Mouse (Mus musculus): Measurements from ENCODE around the gene Cxcl10. TPM values are rescaled to one million over a fixed set of nuclear protein-coding genes. Genes with fewer than 3 reads are reported as not detected.
"Not testable (repeated sequence)": the region's sequence is repeated elsewhere in the genome, so short reads cannot be mapped to it uniquely, and the experiment has no call there.

The Cxcl10 gene
- polyA plus RNA-seq, 1 experiment from 2014 or later, result 0.77 TPM

DNA sequence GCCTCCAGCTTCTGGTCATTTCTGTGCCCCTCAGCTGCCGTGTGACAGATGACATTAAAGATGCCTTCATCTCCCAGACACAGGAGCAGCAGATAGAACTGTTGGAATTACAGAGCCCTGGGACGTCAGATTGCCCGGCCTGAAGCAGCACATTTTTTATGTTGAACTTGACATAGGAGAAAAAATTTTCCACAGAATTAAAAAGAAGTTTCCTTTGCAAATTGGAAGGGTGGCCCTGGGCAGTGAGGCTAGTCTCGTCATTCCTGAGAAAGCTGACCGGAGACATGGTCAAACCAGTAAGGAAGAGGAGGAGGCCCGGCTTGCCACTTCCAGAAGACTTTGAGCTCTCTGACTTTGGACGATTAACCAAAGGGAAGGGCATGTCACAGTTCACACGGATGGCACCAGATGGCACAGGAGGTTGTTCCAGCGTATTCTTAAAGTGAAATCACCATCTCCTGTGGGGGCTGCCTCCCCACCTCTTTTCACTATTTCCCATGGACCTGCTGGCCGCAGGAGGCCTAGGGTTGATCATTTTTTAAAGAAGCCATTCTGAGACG lies 16.5 kb upstream of the Cxcl10 start:
- 79% methylated on average over 11 of the region's 11 CpGs for WGBS
- no peaks in the 10 kb centered on the region for H3K36me3 ChIP-seq
- H3K27ac ChIP-seq, result no peak overlapping the region

GRCm38 (mm10) chr5:92364011-92364410 lies 15.3 kb upstream of the Cxcl10 start:
- Histone ChIP-seq H3K4me1 (replicated peaks) (peaks cover 5% of the 10 kb centered on the region; the same call in 1 of the 2 replicates), H3K9me3 (no peaks in the 10 kb centered on the region), H3K27me3 (ENCODE audit: insufficient read depth, poor library complexity, severe bottlenecking) (no peaks in the 10 kb centered on the region), H3K4me3 (no peak overlapping the region), H3K27ac (no peak overlapping the region), H3K36me3 (no peaks in the 10 kb centered on the region)
- DNase-seq (ENCODE audit: low spot score), result no peak
- WGBS, result 90% methylated on average over 5 of the region's 5 CpGs

More for the DNA sequence above, 16.5 kb upstream of the Cxcl10 start:
- H3K4me1 ChIP-seq (replicated peaks), result peaks cover 5% of the 10 kb centered on the region; the same call in 1 of the 2 replicates
- no peak for DNase-seq (ENCODE audit: low spot score)
- H3K4me3 ChIP-seq, result no peak overlapping the region
- H3K27me3 ChIP-seq (ENCODE audit: insufficient read depth, poor library complexity, severe bottlenecking), result no peaks in the 10 kb centered on the region
- H3K9me3 ChIP-seq, result no peaks in the 10 kb centered on the region

- 7% methylated on average over 4 of the region's 4 CpGs for WGBS
- Histone ChIP-seq H3K4me1 (replicated peaks) (peaks cover 5% of the 10 kb centered on the region; the same call in 1 of the 2 replicates), H3K9me3 (no peaks in the 10 kb centered on the region), H3K27ac (no peak overlapping the region), H3K27me3 (ENCODE audit: insufficient read depth, poor library complexity, severe bottlenecking) (no peaks in the 10 kb centered on the region), H3K4me3 (no peak overlapping the region), H3K36me3 (no peaks in the 10 kb centered on the region)
- no peak for DNase-seq (ENCODE audit: low spot score)
Observed at GRCm38 (mm10) chr5:92363179-92363578, 14.5 kb upstream of the Cxcl10 start.

DNA sequence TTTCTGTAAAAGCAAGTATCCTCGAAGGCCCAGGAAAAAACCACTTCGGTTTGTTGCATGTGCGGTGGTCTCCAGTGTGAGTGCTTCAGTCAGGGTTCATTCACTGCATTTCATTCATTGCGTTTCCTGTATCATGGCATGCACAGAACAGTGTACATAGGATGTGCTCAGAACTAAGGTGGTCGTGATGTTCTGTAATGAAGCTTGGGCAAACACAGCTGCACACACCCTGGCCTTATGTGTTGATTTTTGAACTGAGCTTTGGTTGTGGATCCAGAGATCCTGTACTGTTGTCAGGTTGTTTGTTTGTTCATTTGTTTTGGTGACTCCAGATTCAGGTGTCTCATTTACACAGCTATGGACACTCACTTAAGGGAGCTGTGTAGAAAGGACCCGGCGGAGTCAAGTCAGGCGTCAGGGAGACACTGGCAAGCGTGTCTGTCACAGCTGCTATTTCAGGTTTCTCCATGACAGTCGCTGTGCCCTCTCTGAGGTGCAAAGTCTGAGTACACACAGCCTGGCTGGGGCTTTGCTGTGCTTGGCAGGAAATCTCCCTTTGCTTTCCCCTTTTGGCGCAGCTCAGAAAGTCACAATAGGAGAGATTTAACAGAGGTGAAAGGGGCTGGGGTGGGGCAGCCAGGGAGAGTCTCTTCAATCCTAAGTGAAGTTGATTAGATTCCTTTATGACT lies 10.2 kb upstream of the Cxcl10 start:
- Histone ChIP-seq H3K36me3 (no peaks in the 10 kb centered on the region), H3K27ac (no peak overlapping the region), H3K9me3 (no peaks in the 10 kb centered on the region), H3K4me1 (replicated peaks) (peaks cover 5% of the 10 kb centered on the region; the same call in 1 of the 2 replicates), H3K27me3 (ENCODE audit: insufficient read depth, poor library complexity, severe bottlenecking) (no peaks in the 10 kb centered on the region), H3K4me3 (no peak overlapping the region)
- no peak for DNase-seq (ENCODE audit: low spot score)
- WGBS, result 80% methylated on average over 11 of the region's 11 CpGs

DNA sequence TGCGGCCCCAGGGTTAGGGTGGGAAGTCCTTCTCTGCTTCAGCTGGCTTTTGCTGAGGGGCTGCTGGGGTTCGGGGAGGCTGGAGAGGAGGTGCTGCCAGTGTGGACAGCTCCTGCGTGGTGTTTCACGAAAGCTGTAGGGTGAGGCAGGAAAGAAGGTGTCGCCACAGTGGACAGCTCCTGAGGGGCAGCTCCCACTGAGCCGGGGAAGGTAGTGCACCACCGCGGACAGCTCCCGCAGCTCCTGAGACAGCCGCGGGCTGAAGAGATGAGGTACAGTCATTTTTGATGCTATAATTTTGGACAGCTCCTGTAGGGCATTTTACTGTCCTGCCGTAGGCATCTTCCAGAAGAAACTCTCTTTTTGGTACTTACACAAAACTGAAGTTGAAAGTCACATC lies 9.3 kb upstream of the Cxcl10 start:
- 55% methylated on average over 12 of the region's 12 CpGs for WGBS
- no peaks in the 10 kb centered on the region for H3K9me3 ChIP-seq
- H3K36me3 ChIP-seq, result no peaks in the 10 kb centered on the region
- no peak overlapping the region for H3K27ac ChIP-seq
- peaks cover 5% of the 10 kb centered on the region; the same call in 1 of the 2 replicates for H3K4me1 ChIP-seq (replicated peaks)
- no peaks in the 10 kb centered on the region for H3K27me3 ChIP-seq (ENCODE audit: insufficient read depth, poor library complexity, severe bottlenecking)
- DNase-seq (ENCODE audit: low spot score), result no peak
- no peak overlapping the region for H3K4me3 ChIP-seq

DNA sequence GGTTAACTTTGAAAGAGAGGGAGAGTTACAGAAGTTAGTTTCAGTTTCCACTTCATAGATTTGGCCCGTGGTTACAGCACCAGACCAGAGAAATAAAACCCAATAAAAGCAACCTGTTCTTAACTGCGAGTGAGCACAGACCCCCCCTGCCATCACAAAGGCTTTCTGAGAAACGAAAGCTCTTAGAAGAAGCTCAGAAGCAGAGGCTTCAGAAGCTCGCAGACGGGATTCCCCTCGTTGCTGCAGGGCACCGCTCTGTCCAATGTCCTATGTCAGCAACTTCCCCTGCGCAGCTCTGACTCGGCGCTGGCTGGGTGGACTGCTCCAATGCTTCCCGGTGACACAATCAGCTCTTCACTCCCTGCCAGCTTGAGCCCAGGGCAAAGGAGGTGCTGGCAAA lies 4.8 kb upstream of the Cxcl10 start:
- Histone ChIP-seq H3K27ac (no peak overlapping the region), H3K4me3 (no peak overlapping the region), H3K9me3 (no peaks in the 10 kb centered on the region), H3K36me3 (no peaks in the 10 kb centered on the region), H3K4me1 (replicated peaks) (peaks cover 8% of the 10 kb centered on the region; the same call in 1 of the 2 replicates), H3K27me3 (ENCODE audit: insufficient read depth, poor library complexity, severe bottlenecking) (peaks cover 7% of the 10 kb centered on the region)
- DNase-seq (ENCODE audit: low spot score), result no peak
- WGBS, result 65% methylated on average over 11 of the region's 11 CpGs

DNA sequence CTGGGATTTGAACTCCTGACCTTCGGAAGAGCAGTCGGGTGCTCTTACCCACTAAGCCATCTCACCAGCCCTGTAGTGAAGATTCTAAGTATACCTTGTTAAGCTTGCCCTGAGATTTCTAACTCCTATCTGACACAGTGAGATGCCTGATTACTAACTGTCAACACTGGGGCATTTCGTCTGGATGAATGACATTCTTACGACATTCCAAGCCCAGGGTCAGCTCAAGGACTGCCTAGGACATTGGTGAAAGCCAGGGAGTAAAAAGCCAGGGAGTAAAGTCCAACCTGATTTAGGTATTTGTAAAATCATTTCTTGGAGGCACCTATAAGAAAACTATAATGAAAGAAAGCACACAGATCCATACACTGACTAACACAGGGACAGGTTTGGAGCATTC lies 4.0 kb upstream of the Cxcl10 start:
- not testable (repeated sequence) for H3K9me3 ChIP-seq; H3K4me3 ChIP-seq; H3K27ac ChIP-seq; H3K4me1 ChIP-seq (replicated peaks); DNase-seq (ENCODE audit: low spot score); H3K36me3 ChIP-seq
- peaks cover 15% of the 10 kb centered on the region for H3K27me3 ChIP-seq (ENCODE audit: insufficient read depth, poor library complexity, severe bottlenecking)
- 74% methylated on average over 4 of the region's 4 CpGs for WGBS

- no peak for DNase-seq (ENCODE audit: low spot score)
- Histone ChIP-seq H3K4me3 (no peak overlapping the region), H3K27me3 (ENCODE audit: insufficient read depth, poor library complexity, severe bottlenecking) (peaks cover 17% of the 10 kb centered on the region), H3K9me3 (no peaks in the 10 kb centered on the region), H3K36me3 (no peaks in the 10 kb centered on the region), H3K4me1 (replicated peaks) (peaks cover 8% of the 10 kb centered on the region; the same call in 1 of the 2 replicates), H3K27ac (no peak overlapping the region)
- 85% methylated on average over 7 of the region's 7 CpGs for WGBS
Observed at GRCm38 (mm10) chr5:92349731-92350130, 1.0 kb upstream of the Cxcl10 start.

- H3K36me3 ChIP-seq, result no peaks in the 10 kb centered on the region
- WGBS, result 84% methylated on average over 8 of the region's 8 CpGs
- H3K4me3 ChIP-seq, result no peak overlapping the region
- H3K4me1 ChIP-seq (replicated peaks), result peaks cover 4% of the 10 kb centered on the region; the same call in 1 of the 2 replicates
- no peak overlapping the region for H3K27ac ChIP-seq
- peaks cover 17% of the 10 kb centered on the region for H3K27me3 ChIP-seq (ENCODE audit: insufficient read depth, poor library complexity, severe bottlenecking)
- DNase-seq (ENCODE audit: low spot score), result no peak
- H3K9me3 ChIP-seq, result no peaks in the 10 kb centered on the region
Observed at GRCm38 (mm10) chr5:92345006-92345405, 3.7 kb downstream of the Cxcl10 start.

DNA sequence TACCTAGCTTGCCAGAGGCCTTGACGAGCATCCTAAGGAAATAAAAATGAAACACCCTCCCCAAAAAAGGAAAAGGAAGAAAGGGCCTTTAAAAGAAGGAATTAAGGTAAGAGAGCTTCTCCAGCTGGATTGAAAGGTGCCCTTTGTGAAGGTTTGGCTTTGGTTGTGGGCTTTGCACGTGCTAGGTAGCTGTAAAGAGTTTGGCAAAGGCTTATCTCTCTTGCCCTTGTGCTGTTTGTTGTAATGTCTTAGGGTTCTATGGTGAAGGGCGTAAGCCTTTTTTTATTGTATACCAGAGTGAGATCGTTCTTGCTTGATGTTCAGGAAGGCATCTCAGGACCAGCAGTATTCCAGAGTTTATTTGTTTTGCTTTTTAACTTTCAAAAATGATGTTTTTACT lies 8.1 kb downstream of the Cxcl10 start:
- 77% methylated on average over 4 of the region's 4 CpGs for WGBS
- Histone ChIP-seq H3K4me1 (replicated peaks) (no peaks in the 10 kb centered on the region), H3K36me3 (no peaks in the 10 kb centered on the region), H3K4me3 (no peak overlapping the region), H3K27ac (no peak overlapping the region), H3K27me3 (ENCODE audit: insufficient read depth, poor library complexity, severe bottlenecking) (no peaks in the 10 kb centered on the region), H3K9me3 (no peaks in the 10 kb centered on the region)
- DNase-seq (ENCODE audit: low spot score), result no peak

DNA sequence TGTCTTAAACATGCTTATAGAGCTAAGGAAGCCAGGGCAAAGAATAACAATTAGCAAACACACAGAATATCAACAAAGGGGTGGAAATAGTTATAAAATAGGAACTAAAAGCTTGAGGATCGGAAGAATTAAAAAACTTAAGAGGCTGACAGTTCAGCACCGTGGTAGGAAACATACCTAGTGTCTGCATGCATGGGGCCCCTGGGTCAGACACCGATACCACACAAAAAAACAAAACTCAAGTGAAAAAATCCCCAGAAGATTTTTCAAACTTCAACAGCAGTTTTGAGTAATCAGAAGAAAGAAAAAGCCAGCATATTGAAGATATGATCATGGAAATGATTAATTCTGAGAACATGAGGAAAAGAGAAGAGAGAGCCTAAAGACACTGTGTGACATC lies 11.9 kb downstream of the Cxcl10 start:
- Histone ChIP-seq H3K36me3 (no peaks in the 10 kb centered on the region), H3K4me1 (replicated peaks) (no peaks in the 10 kb centered on the region), H3K9me3 (no peaks in the 10 kb centered on the region), H3K4me3 (no peak overlapping the region), H3K27ac (no peak overlapping the region), H3K27me3 (ENCODE audit: insufficient read depth, poor library complexity, severe bottlenecking) (no peaks in the 10 kb centered on the region)
- 86% methylated on average over 3 of the region's 3 CpGs for WGBS
- DNase-seq (ENCODE audit: low spot score), result no peak

DNA sequence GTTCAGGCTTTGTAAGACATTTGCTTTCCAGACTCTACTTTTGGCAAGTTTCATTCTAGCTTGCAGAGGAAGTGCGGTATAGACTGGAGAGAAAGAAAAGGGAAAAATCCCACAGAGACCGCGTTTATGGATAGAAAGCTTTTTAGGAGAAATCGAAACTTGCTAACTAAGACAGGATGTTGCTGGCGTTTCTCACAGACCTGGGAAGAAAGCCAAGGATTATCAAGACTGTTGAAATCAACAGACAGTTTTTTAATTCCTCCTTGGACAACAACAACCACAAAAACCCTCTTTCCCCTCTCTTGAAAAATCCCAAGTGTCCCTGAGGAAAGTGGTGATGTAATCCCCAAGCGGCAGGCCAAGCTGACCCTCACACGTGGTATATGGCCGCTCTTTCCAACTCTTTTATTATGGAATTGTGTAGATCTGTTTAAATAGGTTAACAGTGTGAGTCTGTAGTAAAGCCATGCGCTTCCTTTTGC lies 16.3 kb downstream of the Cxcl10 start:
- Histone ChIP-seq H3K36me3 (no peaks in the 10 kb centered on the region), H3K27me3 (ENCODE audit: insufficient read depth, poor library complexity, severe bottlenecking) (no peaks in the 10 kb centered on the region), H3K4me1 (replicated peaks) (no peaks in the 10 kb centered on the region), H3K4me3 (no peak overlapping the region), H3K9me3 (no peaks in the 10 kb centered on the region), H3K27ac (no peak overlapping the region)
- DNase-seq (ENCODE audit: low spot score), result no peak
- WGBS, result 84% methylated on average over 9 of the region's 9 CpGs

DNA sequence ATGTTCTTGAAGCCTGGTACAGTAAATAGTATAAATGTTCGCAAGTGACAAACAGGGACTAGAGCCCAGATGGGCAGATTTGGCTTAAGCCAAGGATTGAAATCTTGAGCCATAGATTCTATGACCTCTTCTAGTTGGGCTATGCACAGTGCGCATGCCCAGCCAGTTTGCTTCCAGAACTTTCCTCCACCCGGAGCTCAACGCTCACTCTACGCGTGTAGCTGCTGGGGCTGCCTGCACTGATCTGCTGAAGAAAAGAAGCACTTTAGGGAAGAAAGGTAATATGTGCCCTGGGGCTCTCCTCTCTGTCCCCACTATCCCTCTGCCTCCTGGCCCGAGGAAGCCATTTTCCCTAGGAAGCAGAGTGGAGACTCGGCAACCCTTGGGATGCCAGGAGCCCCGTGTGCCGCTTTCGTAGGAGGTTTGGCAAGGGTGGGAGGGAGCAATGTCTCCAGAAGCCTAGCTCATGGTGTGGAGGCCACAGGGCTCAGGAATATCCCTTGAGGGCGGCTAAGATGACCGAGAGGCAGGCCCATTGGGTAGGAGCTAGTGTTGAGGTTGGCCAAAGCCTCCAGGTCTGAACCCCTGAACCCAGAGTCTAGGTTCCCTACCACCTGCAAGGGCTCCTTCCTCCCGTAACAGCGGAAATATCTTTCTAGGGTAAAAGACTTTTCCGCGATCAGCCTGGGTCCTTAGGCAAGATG lies 16.9 kb downstream of the Cxcl10 start, which contains the start of gene Art3:
TSS of gene Art3 (plus strand) at position 193 of the 704 bp plus-strand sequence.
- Histone ChIP-seq H3K4me1 (replicated peaks) (no peaks in the 10 kb centered on the region), H3K4me3 (no peak within 1 kb of the TSS), H3K9me3 (no peaks in the 10 kb centered on the region), H3K27ac (no peak within 1 kb of the TSS), H3K27me3 (ENCODE audit: insufficient read depth, poor library complexity, severe bottlenecking) (no peaks in the 10 kb centered on the region), H3K36me3 (no peaks in the 10 kb centered on the region)
- WGBS, result 92% methylated on average over 17 of the region's 17 CpGs
- no peak for DNase-seq (ENCODE audit: low spot score)
